Mouse (Mus musculus): ENCODE measurements at regions not wholly inside any gene's neighbourhood (a gene's known extent, or its start where the extent isn't known, plus 50 kb on each side); places are given as distances from the start of the nearest gene placed in this dataset.

DNA sequence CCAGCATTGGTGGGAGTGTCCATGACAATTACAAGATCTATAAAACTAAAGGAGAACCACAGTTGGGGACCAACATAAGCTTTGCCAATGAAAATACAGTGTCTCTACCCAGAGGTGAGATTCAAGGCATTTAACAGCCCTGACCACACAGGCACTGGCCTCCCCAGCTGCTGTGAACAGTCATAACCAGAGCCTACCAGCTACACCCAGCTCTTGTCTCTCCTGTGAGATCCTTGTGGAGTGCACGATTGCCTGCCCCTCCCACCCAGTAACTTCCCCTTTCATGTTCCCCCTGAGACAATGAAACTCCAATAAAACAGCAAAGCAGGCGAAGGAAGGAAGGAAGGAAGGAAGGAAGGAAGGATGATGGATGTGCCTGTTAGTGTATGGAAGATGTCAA lies 169.1 kb downstream of the En1 start:
- 9% methylated on average over 2 of the region's 2 CpGs for WGBS (ENCODE audit: insufficient replicate concordance)
- Histone ChIP-seq H3K4me1 (ENCODE audit: control insufficient read depth, low read depth, low read length) (no peaks in the 10 kb centered on the region), H3K4me2 (ENCODE audit: low read depth, low read length) (no peak overlapping the region), H3K27ac (ENCODE audit: low read length) (no peak overlapping the region), H3K36me3 (ENCODE audit: control insufficient read depth, insufficient read depth) (no peaks in the 10 kb centered on the region), H3K9me3 (replicated peaks; ENCODE audit: control insufficient read depth, low read length) (no peaks in the 10 kb centered on the region), H3K27me3 (ENCODE audit: control insufficient read depth, insufficient read depth, low read depth, low read length) (no peaks in the 10 kb centered on the region), H3K4me3 (ENCODE audit: low read depth, low read length) (no peak overlapping the region), H3K9ac (ENCODE audit: low read depth, low read length) (no peak overlapping the region)
- no peak for ATAC-seq (ENCODE audit: low read depth)

DNA sequence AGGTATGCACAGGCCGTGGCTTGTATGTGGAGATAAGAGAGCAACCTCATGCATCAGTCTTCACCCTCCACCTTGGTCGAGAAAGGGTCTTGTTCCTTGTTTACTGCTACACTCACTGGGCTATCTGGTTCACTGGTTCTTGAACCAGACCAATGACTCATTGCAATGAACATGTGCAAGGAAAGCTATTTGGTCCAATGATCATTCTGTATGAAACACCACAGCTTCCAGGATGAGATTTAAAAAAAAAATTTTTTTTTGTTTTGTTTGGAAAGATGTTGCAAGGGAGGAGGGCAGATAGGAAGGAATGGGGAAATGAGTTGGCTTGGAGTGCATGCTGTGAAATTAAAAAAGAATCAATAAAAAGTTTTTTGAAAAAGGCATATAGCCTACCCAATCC lies 174.7 kb downstream of the En1 start:
- H3K36me3 ChIP-seq (ENCODE audit: control insufficient read depth, insufficient read depth): no peaks in the 10 kb centered on the region
- H3K4me2 ChIP-seq (ENCODE audit: low read depth, low read length): no peak overlapping the region
- no peak overlapping the region for H3K4me3 ChIP-seq (ENCODE audit: low read depth, low read length)
- H3K27ac ChIP-seq (ENCODE audit: low read length): no peak overlapping the region
- no peak for ATAC-seq (ENCODE audit: low read depth)
- no peak overlapping the region for H3K9ac ChIP-seq (ENCODE audit: low read depth, low read length)
- 35% methylated on average over 2 of the region's 2 CpGs for WGBS (ENCODE audit: insufficient replicate concordance)
- no peaks in the 10 kb centered on the region for H3K9me3 ChIP-seq (replicated peaks; ENCODE audit: control insufficient read depth, low read length)
- H3K4me1 ChIP-seq (ENCODE audit: control insufficient read depth, low read depth, low read length): no peaks in the 10 kb centered on the region
- H3K27me3 ChIP-seq (ENCODE audit: control insufficient read depth, insufficient read depth, low read depth, low read length): no peaks in the 10 kb centered on the region

DNA sequence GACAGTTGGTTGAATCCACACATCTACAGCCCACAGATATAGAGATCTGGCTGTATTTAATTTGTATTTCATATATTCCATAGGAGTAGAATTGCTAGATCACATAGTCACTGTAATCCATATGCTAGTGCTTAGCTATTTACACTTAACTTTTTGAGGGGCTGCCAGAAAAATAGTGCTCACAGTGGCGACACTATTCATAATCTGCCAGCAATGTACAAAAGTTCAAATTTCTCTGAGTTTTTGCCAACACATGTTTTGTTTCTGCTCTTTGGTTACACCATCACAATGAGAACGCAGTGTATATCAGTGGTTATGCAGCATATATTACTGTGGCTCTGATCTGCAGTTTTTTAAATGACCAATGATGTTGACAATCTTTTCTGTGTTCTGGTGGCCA lies 175.2 kb downstream of the En1 start:
- ATAC-seq (ENCODE audit: low read depth): no peak
- Histone ChIP-seq H3K9me3 (replicated peaks; ENCODE audit: control insufficient read depth, low read length) (no peaks in the 10 kb centered on the region), H3K27me3 (ENCODE audit: control insufficient read depth, insufficient read depth, low read depth, low read length) (no peaks in the 10 kb centered on the region), H3K27ac (ENCODE audit: low read length) (no peak overlapping the region), H3K4me3 (ENCODE audit: low read depth, low read length) (no peak overlapping the region), H3K4me1 (ENCODE audit: control insufficient read depth, low read depth, low read length) (no peaks in the 10 kb centered on the region), H3K36me3 (ENCODE audit: control insufficient read depth, insufficient read depth) (no peaks in the 10 kb centered on the region), H3K4me2 (ENCODE audit: low read depth, low read length) (no peak overlapping the region), H3K9ac (ENCODE audit: low read depth, low read length) (no peak overlapping the region)
- 62% methylated on average over 2 of the region's 2 CpGs for WGBS (ENCODE audit: insufficient replicate concordance)

DNA sequence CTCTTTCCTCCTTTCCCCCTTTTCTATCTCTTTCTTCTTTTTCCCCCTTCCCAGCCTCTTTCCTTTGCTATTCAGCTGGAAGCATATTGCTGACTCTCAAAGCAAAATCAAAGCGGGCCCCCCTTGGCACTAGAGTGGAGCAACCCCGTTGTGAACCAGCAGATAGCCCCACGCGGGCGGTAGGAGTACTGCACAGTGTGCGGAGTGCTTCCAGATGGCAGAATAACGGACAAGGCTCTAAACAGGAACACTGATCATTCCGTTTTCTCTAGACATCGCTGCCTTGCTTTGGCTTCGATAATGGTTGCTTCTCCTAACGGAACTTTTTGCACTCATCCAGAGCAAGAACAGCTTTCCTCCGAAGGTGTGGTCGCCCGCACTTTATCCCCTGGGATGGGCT lies 193.0 kb downstream of the En1 start:
- no peak overlapping the region for H3K27ac ChIP-seq (ENCODE audit: low read length)
- no peaks in the 10 kb centered on the region for H3K27me3 ChIP-seq (ENCODE audit: control insufficient read depth, insufficient read depth, low read depth, low read length)
- H3K36me3 ChIP-seq (ENCODE audit: control insufficient read depth, insufficient read depth): no peaks in the 10 kb centered on the region
- no peak overlapping the region for H3K4me3 ChIP-seq (ENCODE audit: low read depth, low read length)
- no peak overlapping the region for H3K4me2 ChIP-seq (ENCODE audit: low read depth, low read length)
- no peak overlapping the region for H3K9ac ChIP-seq (ENCODE audit: low read depth, low read length)
- 66% methylated on average over 14 of the region's 14 CpGs for WGBS (ENCODE audit: insufficient replicate concordance)
- H3K9me3 ChIP-seq (replicated peaks; ENCODE audit: control insufficient read depth, low read length): no peaks in the 10 kb centered on the region
- H3K4me1 ChIP-seq (ENCODE audit: control insufficient read depth, low read depth, low read length): no peaks in the 10 kb centered on the region
- no peak for ATAC-seq (ENCODE audit: low read depth)

DNA sequence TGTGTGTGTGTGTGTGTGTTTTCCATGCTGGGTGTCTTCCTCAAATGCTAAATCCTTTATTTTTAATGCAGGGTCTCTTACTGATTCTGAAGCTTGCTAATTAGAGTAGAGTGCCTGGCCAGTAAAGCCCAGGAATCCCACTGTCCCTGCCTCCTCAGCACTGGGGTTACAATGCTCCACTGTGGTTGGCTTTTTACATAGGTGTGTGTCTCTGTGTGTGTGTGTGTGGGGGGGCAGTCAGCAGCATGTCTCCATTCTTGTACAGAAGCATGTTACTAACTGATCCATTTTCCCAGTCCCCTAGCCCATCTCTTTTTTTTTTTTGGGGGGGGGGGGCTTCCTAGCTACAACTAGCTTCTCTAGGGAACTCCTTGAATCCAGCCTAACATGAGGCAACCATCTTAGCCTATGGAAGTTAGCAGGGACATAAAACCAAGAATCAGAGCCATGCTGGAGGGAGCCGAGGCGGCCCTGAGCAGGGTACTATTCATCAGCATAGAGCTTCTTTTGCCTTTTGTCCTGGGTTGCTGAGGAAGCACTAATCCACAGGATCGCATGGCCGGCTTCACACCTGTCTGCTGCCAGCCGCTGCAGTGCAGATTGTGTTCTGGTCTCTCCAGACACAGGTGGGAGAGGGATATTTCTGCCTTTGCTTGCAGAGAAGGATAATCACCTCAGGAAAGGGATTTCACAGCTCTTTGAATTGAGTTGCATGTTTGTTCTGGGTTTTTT lies 199.2 kb downstream of the En1 start:
- Histone ChIP-seq H3K27me3 (ENCODE audit: control insufficient read depth, insufficient read depth, low read depth, low read length) (no peaks in the 10 kb centered on the region), H3K36me3 (ENCODE audit: control insufficient read depth, insufficient read depth) (no peaks in the 10 kb centered on the region), H3K4me3 (ENCODE audit: low read depth, low read length) (no peak overlapping the region), H3K9ac (ENCODE audit: low read depth, low read length) (no peak overlapping the region), H3K4me1 (ENCODE audit: control insufficient read depth, low read depth, low read length) (no peaks in the 10 kb centered on the region), H3K27ac (ENCODE audit: low read length) (no peak overlapping the region), H3K9me3 (replicated peaks; ENCODE audit: control insufficient read depth, low read length) (no peaks in the 10 kb centered on the region), H3K4me2 (ENCODE audit: low read depth, low read length) (no peak overlapping the region)
- no peak for ATAC-seq (ENCODE audit: low read depth)
- WGBS (ENCODE audit: insufficient replicate concordance): 26% methylated on average over 5 of the region's 5 CpGs

DNA sequence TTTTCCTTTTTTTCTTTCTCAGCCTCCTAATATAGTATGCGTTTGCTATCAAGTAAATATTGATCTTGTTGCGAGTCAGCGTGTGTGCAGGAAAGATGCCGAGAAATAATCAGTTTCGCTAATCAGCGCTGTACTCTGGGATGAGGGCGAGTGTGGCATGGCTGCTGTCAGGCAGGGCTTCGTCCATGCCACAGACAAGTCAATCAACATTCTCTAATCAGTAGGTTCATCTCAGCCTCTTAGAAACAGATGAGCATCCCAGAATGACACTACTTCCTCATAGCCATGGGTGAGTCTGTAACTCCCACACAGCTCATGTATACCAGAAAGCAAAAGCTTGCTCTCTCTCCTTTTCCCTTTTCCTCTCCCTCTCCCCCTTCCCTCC lies 199.8 kb downstream of the En1 start:
- Histone ChIP-seq H3K4me3 (ENCODE audit: low read depth, low read length) (no peak overlapping the region), H3K27ac (ENCODE audit: low read length) (no peak overlapping the region), H3K4me1 (ENCODE audit: control insufficient read depth, low read depth, low read length) (no peaks in the 10 kb centered on the region), H3K4me2 (ENCODE audit: low read depth, low read length) (no peak overlapping the region), H3K9me3 (replicated peaks; ENCODE audit: control insufficient read depth, low read length) (no peaks in the 10 kb centered on the region), H3K27me3 (ENCODE audit: control insufficient read depth, insufficient read depth, low read depth, low read length) (no peaks in the 10 kb centered on the region), H3K9ac (ENCODE audit: low read depth, low read length) (no peak overlapping the region), H3K36me3 (ENCODE audit: control insufficient read depth, insufficient read depth) (no peaks in the 10 kb centered on the region)
- no peak for ATAC-seq (ENCODE audit: low read depth)
- 51% methylated on average over 8 of the region's 8 CpGs for WGBS (ENCODE audit: insufficient replicate concordance)

DNA sequence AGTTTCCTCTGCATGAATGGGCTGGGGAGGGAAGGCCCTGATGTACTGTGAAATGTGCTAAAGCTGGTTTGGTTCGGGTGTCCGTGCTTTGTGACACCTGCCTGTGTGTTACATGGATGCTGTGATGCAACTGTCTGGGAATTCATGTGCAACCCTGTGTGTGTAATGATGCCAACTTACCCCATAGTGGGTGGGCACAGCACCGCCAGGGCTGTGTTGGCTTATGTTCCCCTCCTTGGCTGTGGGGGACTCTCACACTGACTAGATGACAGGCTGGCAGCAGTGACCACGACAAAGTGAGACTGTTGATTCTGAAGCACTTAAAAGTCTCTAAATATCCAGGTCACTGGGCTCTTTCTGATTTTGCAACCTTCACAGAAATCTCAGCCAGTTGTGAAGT lies 212.2 kb downstream of the En1 start:
- H3K4me2 ChIP-seq (ENCODE audit: low read depth, low read length): no peak overlapping the region
- H3K27ac ChIP-seq (ENCODE audit: low read length): no peak overlapping the region
- ATAC-seq (ENCODE audit: low read depth): no peak
- H3K36me3 ChIP-seq (ENCODE audit: control insufficient read depth, insufficient read depth): no peaks in the 10 kb centered on the region
- no peak overlapping the region for H3K9ac ChIP-seq (ENCODE audit: low read depth, low read length)
- H3K4me1 ChIP-seq (ENCODE audit: control insufficient read depth, low read depth, low read length): no peaks in the 10 kb centered on the region
- 63% methylated on average over 4 of the region's 4 CpGs for WGBS (ENCODE audit: insufficient replicate concordance)
- no peaks in the 10 kb centered on the region for H3K27me3 ChIP-seq (ENCODE audit: control insufficient read depth, insufficient read depth, low read depth, low read length)
- no peak overlapping the region for H3K4me3 ChIP-seq (ENCODE audit: low read depth, low read length)
- no peaks in the 10 kb centered on the region for H3K9me3 ChIP-seq (replicated peaks; ENCODE audit: control insufficient read depth, low read length)

DNA sequence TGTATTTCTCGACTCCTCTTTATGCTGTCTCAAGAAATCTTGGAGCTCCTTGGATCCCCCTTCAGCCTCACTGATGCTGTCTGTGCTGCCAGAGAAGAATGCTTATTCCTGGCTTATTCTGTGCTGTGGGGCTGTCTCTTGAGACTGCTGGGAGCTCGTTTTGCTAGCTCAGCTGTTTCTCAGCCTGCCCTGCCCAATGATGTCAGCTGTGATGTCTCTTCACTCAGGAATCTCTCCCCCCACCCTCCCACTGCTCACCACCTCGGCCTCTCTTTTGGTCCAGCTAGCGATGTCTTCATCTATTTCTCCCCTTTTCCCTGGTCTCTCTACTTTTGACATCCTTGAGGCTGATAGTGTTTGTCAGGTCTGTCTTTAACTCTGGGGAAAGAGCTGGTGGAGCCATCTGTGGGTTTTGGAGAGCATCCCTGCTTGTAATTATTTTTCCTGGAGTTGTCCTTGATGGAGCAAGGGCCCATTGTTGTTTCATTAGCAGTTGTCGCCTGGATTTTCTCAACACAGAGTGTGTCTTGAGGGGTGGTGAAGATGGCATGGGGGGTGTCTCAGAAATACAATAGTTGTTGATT lies 214.1 kb downstream of the En1 start:
- WGBS (ENCODE audit: insufficient replicate concordance): 41% methylated on average over 5 of the region's 5 CpGs
- no peaks in the 10 kb centered on the region for H3K36me3 ChIP-seq (ENCODE audit: control insufficient read depth, insufficient read depth)
- no peak overlapping the region for H3K27ac ChIP-seq (ENCODE audit: low read length)
- H3K4me2 ChIP-seq (ENCODE audit: low read depth, low read length): no peak overlapping the region
- H3K9me3 ChIP-seq (replicated peaks; ENCODE audit: control insufficient read depth, low read length): no peaks in the 10 kb centered on the region
- H3K27me3 ChIP-seq (ENCODE audit: control insufficient read depth, insufficient read depth, low read depth, low read length): no peaks in the 10 kb centered on the region
- ATAC-seq (ENCODE audit: low read depth): no peak
- no peaks in the 10 kb centered on the region for H3K4me1 ChIP-seq (ENCODE audit: control insufficient read depth, low read depth, low read length)
- no peak overlapping the region for H3K4me3 ChIP-seq (ENCODE audit: low read depth, low read length)
- no peak overlapping the region for H3K9ac ChIP-seq (ENCODE audit: low read depth, low read length)

DNA sequence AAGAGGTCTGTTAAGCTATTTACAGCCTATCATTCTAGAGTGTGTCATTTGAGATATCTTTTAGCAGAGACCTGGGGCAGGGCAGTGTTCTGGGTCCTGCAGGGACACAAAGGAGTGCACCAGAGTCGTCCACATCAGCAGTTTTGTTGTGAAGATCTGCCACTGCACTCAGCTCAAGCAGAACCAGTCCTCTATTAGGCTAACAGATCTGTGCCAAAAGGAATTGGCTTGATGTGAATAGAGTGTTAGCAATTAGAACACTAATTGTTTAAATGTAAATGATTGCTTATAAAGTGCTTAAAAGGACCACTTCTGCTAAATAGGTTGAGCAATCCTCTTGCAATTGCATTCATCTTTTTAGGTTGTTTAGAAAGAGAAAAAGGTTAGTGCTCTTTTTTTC lies 215.3 kb downstream of the En1 start:
- Histone ChIP-seq H3K27me3 (ENCODE audit: control insufficient read depth, insufficient read depth, low read depth, low read length) (no peaks in the 10 kb centered on the region), H3K27ac (ENCODE audit: low read length) (no peak overlapping the region), H3K36me3 (ENCODE audit: control insufficient read depth, insufficient read depth) (no peaks in the 10 kb centered on the region), H3K4me1 (ENCODE audit: control insufficient read depth, low read depth, low read length) (no peaks in the 10 kb centered on the region), H3K9ac (ENCODE audit: low read depth, low read length) (no peak overlapping the region), H3K9me3 (replicated peaks; ENCODE audit: control insufficient read depth, low read length) (no peaks in the 10 kb centered on the region), H3K4me2 (ENCODE audit: low read depth, low read length) (no peak overlapping the region), H3K4me3 (ENCODE audit: low read depth, low read length) (no peak overlapping the region)
- 15% methylated on average over 1 of the region's 1 CpGs for WGBS (ENCODE audit: insufficient replicate concordance)
- ATAC-seq (ENCODE audit: low read depth): no peak
